Mouse (Mus musculus) liver, embryonic 14.5 days (tissue): ENCODE data around the gene Armh1.

Source experiments
- CTCF ChIP-seq: IDR thresholded peaks from 2 replicates; pipeline ENCODE4 v1.5.1; 2016; ENCODE audit warnings: antibody characterized with exemption, low read depth, control low read depth
- EP300 ChIP-seq: IDR thresholded peaks from 2 replicates; pipeline ENCODE4 v1.6.1; 2016; ENCODE audit warnings: antibody characterized with exemption, low read depth

- no peak for TF ChIP-seq EP300
- no peak for TF ChIP-seq CTCF
These were observed 49.0 kb downstream of the Armh1 start for GRCm38 (mm10) chr4:117202992-117203354.
